In the genomic region with DNA sequence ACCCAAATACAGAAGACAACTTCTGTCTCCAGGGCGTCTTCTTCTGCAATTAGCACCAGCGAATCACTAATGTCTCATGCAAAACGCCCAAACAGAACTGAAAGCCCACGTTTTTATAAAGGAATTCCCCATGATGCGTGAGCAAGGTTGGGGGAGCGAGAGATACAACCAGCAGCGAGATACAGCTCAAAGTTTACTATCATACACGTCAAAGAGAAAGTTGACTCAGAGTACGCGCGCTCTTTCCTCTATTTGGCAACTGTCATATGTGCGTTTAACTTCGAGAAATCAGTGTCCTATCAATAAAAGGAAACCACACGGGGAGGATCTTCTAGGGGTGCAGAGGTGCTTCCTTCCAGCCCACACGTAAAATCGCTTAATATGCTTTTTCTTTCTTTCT, we compare ENCODE assay signal across 8 mouse cellular contexts. TPM values are rescaled to one million over a fixed set of nuclear protein-coding genes. Genes with fewer than 3 reads are reported as not detected.
DNase-seq lines count a peak whose midpoint lies in the region; ATAC-seq lines count a peak whose summit lies in the region.

No protein-coding gene starts in this region.

- no peak for DNase-seq in left cerebral cortex, postnatal 4 days
- DNase-seq in thymus, postnatal 14 days, result no peak
- no peak for DNase-seq in urinary bladder, postnatal 10 days (ENCODE audit: low spot score)

- intact Hi-C loops in left cerebral cortex, postnatal 4 days (cut with DNase I), result loop anchor here (5.0 kb wide), 2 partner anchors 139 to 1791 kb away; no protein-coding TSS in a partner anchor

- H3K27me3 ChIP-seq in megakaryocyte, embryonic 14.5 days (replicated peaks), result peaks cover 19% of the 10 kb centered on the region
- H3K27me3 ChIP-seq in embryonic facial prominence, embryonic 13.5 days, result no peaks in the 10 kb centered on the region
- no peaks in the 10 kb centered on the region; the same call in 1 of the 2 replicates for H3K27me3 ChIP-seq in hindbrain, embryonic 16.5 days (replicated peaks; ENCODE audit: control insufficient read depth, insufficient read depth, low read length)
- no peaks in the 10 kb centered on the region for H3K27me3 ChIP-seq in midbrain, embryonic 16.5 days (ENCODE audit: control insufficient read depth, insufficient read depth, low read depth, low read length)

- H3K36me3 ChIP-seq in megakaryocyte, embryonic 14.5 days (replicated peaks; ENCODE audit: low read length), result no peaks in the 10 kb centered on the region
- H3K36me3 ChIP-seq in embryonic facial prominence, embryonic 13.5 days, result 0 out of 2 replicates have a peak, but pooled peaks cover 5% of the 10 kb centered on the region
- H3K36me3 ChIP-seq in hindbrain, embryonic 16.5 days (ENCODE audit: control insufficient read depth, insufficient read depth, low read length), result no peaks in the 10 kb centered on the region
- no peaks in the 10 kb centered on the region for H3K36me3 ChIP-seq in midbrain, embryonic 16.5 days (ENCODE audit: control insufficient read depth, insufficient read depth, low read length)

- H3K4me2 ChIP-seq in embryonic facial prominence, embryonic 13.5 days, result peak overlapping the region; percentile 86
- peak overlapping the region; percentile 87 for H3K4me2 ChIP-seq in hindbrain, embryonic 16.5 days (ENCODE audit: low read length)
- H3K4me2 ChIP-seq in midbrain, embryonic 16.5 days (ENCODE audit: low read length), result peak overlapping the region; percentile 58

- peaks cover 45% of the 10 kb centered on the region for H3K4me1 ChIP-seq in megakaryocyte, embryonic 14.5 days
- peaks cover 22% of the 10 kb centered on the region for H3K4me1 ChIP-seq in embryonic facial prominence, embryonic 13.5 days
- peaks cover 13% of the 10 kb centered on the region for H3K4me1 ChIP-seq in hindbrain, embryonic 16.5 days (ENCODE audit: control insufficient read depth, insufficient read depth, low read depth, low read length)
- peaks cover 27% of the 10 kb centered on the region for H3K4me1 ChIP-seq in midbrain, embryonic 16.5 days (ENCODE audit: control insufficient read depth, insufficient read depth, low read length)

- no peak for ATAC-seq in megakaryocyte, adult 5-6 weeks (ENCODE audit: poor library complexity, severe bottlenecking)
- no peak for ATAC-seq in embryonic facial prominence, embryonic 13.5 days (ENCODE audit: insufficient number of reproducible peaks, insufficient read depth, low FRiP score, low TSS enrichment, low read depth)
- ATAC-seq in hindbrain, embryonic 16.5 days, result no peak
- ATAC-seq in midbrain, embryonic 16.5 days, result no peak

- peak overlapping the region; percentile 84 for H3K4me3 ChIP-seq in megakaryocyte, embryonic 14.5 days (replicated peaks)
- peak overlapping the region; percentile 82 for H3K4me3 ChIP-seq in embryonic facial prominence, embryonic 13.5 days
- H3K4me3 ChIP-seq in hindbrain, embryonic 16.5 days (ENCODE audit: low read length), result peak overlapping the region; percentile 70
- peak overlapping the region; percentile 84 for H3K4me3 ChIP-seq in midbrain, embryonic 16.5 days (ENCODE audit: low read depth, low read length)

- no peaks in the 10 kb centered on the region for H3K9me3 ChIP-seq in megakaryocyte, embryonic 14.5 days
- no peaks in the 10 kb centered on the region for H3K9me3 ChIP-seq in embryonic facial prominence, embryonic 13.5 days
- no peaks in the 10 kb centered on the region for H3K9me3 ChIP-seq in hindbrain, embryonic 16.5 days (ENCODE audit: control insufficient read depth, low read length)
- H3K9me3 ChIP-seq in midbrain, embryonic 16.5 days (replicated peaks; ENCODE audit: control insufficient read depth, low read length, poor library complexity, severe bottlenecking), result no peaks in the 10 kb centered on the region

- H3K9ac ChIP-seq in embryonic facial prominence, embryonic 13.5 days, result peak overlapping the region; percentile 84
- peak overlapping the region; percentile 20; the same call in 1 of the 2 replicates for H3K9ac ChIP-seq in hindbrain, embryonic 16.5 days (ENCODE audit: low read depth, low read length)
- H3K9ac ChIP-seq in midbrain, embryonic 16.5 days (ENCODE audit: low read depth, low read length), result no peak overlapping the region

- 2% methylated on average over 16 of the region's 16 CpGs for WGBS in embryonic facial prominence, embryonic 13.5 days
- WGBS in hindbrain, embryonic 16.5 days, result under 1% methylated on average over 16 of the region's 16 CpGs
- WGBS in midbrain, embryonic 16.5 days, result 2% methylated on average over 16 of the region's 16 CpGs

- H3K27ac ChIP-seq in embryonic facial prominence, embryonic 13.5 days, result no peak overlapping the region
- no peak overlapping the region for H3K27ac ChIP-seq in hindbrain, embryonic 16.5 days (ENCODE audit: low read depth, low read length)
- H3K27ac ChIP-seq in midbrain, embryonic 16.5 days (ENCODE audit: low read length), result no peak overlapping the region

RNA-seq across cellular contexts. Expression of a gene that starts 1.4 kb away (rescaled TPM):
- 0.10 TPM in 1 of 2 replicates, not detected in the other for polyA plus RNA-seq in megakaryocyte, embryonic 14.5 days (2012; ENCODE audit: insufficient read depth, low replicate concordance)
- total RNA-seq in megakaryocyte, adult 5-6 weeks (2015), result 0.18 TPM in 1 of 2 replicates, not detected in the other
- total RNA-seq in megakaryocyte, adult 5-6 weeks (2017), result 0.07 and 0.20 TPM in 2 replicates
- polyA plus RNA-seq in embryonic facial prominence, embryonic 13.5 days (2015; fragmentation: Nextera tagmentation; extraction: Ambion mirVana), result 17.0 and 21.1 TPM in 2 replicates
- polyA plus RNA-seq in hindbrain, embryonic 16.5 days (2015; fragmentation: Nextera tagmentation; extraction: Ambion mirVana), result 7.2 and 7.3 TPM in 2 replicates
- 6.4 and 8.2 TPM in 2 replicates for polyA plus RNA-seq in midbrain, embryonic 16.5 days (2015; fragmentation: Nextera tagmentation; extraction: Ambion mirVana)
- total RNA-seq in left cerebral cortex, postnatal 4 days (2021), result 10 to 100 TPM; 12.9 to 14.0 TPM
